Mouse (Mus musculus): ENCODE measurements around the gene Cdc42ep4. TPM values are rescaled to one million over a fixed set of nuclear protein-coding genes. Genes with fewer than 3 reads are reported as not detected.
A peak's percentile ranks its signal among the peaks of the same experiment; 100 is the strongest.

Gene Cdc42ep4
- polyA plus RNA-seq, 1 experiment from 2014 or later = 120 TPM

GRCm38 (mm10) chr11:113768356-113768755, 16.7 kb upstream of the Cdc42ep4 start:
- H3K27me3 ChIP-seq (ENCODE audit: insufficient read depth, poor library complexity, severe bottlenecking) = no peaks in the 10 kb centered on the region
- 75% methylated on average over 3 of the region's 3 CpGs for WGBS
- no peak for DNase-seq (ENCODE audit: low spot score)
- H3K27ac ChIP-seq = no peak overlapping the region
- no peaks in the 10 kb centered on the region for H3K9me3 ChIP-seq
- H3K4me1 ChIP-seq (replicated peaks) = peaks cover 28% of the 10 kb centered on the region
- no peak overlapping the region for H3K4me3 ChIP-seq
- no peaks in the 10 kb centered on the region for H3K36me3 ChIP-seq

DNA sequence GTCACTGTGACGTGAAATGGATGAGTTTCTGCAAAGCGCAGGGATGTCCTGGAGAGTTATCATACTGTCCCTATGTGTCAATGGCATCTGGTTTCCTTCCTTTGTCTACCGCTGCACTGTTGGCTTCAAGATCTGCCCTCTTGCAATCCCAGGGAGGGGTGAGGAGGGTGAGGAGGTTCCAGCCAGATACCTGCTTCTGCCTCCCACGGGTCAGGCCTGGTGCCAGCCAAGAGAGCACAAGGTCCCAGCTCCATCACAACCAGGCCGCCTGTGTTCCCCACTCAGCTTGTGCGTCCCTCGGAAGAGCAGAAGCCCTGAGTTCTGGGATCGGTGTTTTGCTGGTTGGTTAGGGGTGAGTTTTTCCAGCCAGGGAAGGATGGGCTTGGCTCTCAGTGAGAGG, 15.6 kb upstream of the Cdc42ep4 start:
- no peaks in the 10 kb centered on the region for H3K9me3 ChIP-seq
- H3K27ac ChIP-seq = peak overlapping the region; percentile 76
- H3K4me1 ChIP-seq (replicated peaks) = peaks cover 33% of the 10 kb centered on the region
- no peak for DNase-seq (ENCODE audit: low spot score)
- no peak overlapping the region for H3K4me3 ChIP-seq
- H3K36me3 ChIP-seq = no peaks in the 10 kb centered on the region
- WGBS = 71% methylated on average over 8 of the region's 8 CpGs
- H3K27me3 ChIP-seq (ENCODE audit: insufficient read depth, poor library complexity, severe bottlenecking) = no peaks in the 10 kb centered on the region

DNA sequence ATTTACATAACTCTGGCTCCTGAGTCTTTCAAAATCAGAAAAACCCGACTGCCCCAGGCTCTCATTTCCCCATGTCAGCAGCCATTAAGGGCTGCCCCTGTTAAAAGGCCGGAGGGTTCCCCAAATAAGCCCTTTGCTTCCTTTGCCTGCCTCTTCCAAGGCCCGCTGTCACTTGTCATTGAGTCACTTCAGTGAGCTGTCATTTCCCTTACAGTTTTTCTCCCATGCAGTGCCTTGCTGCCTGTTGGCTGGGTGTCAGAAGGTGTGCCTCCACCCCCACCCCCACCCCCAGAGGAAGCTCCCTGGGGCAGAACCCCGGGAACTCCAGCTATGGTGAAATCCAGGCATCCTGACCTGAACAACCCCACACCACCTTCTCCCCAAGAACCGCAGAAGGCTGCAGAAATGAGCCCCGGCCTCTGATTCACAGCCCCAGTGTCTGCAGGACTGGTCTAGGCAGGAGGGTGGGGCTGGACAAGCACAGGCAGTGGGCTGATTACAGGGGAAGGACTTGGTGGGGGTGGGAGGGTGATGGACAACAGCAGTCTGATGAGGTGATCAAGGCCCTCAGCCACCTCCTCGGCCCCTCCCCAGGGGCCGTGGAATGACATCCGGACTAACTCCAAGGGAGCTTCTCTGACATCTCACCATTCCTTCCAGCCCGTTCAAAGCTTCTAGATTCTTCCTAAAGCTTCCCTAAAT, 14.8 kb upstream of the Cdc42ep4 start:
- Histone ChIP-seq H3K9me3 (no peaks in the 10 kb centered on the region), H3K36me3 (no peaks in the 10 kb centered on the region), H3K4me1 (replicated peaks) (peaks cover 36% of the 10 kb centered on the region), H3K4me3 (no peak overlapping the region), H3K27me3 (ENCODE audit: insufficient read depth, poor library complexity, severe bottlenecking) (no peaks in the 10 kb centered on the region), H3K27ac (peak overlapping the region; percentile 76)
- DNase-seq (ENCODE audit: low spot score) = no peak
- WGBS = 52% methylated on average over 10 of the region's 10 CpGs

GRCm38 (mm10) chr11:113764132-113764849, 12.6 kb upstream of the Cdc42ep4 start:
- 94% methylated on average over 6 of the region's 6 CpGs for WGBS
- H3K4me3 ChIP-seq = no peak overlapping the region
- DNase-seq (ENCODE audit: low spot score) = no peak
- H3K27me3 ChIP-seq (ENCODE audit: insufficient read depth, poor library complexity, severe bottlenecking) = no peaks in the 10 kb centered on the region
- H3K36me3 ChIP-seq = no peaks in the 10 kb centered on the region
- no peaks in the 10 kb centered on the region for H3K9me3 ChIP-seq
- peaks cover 40% of the 10 kb centered on the region for H3K4me1 ChIP-seq (replicated peaks)
- no peak overlapping the region; the same call in 1 of the 2 replicates for H3K27ac ChIP-seq

GRCm38 (mm10) chr11:113763449-113763848, 11.8 kb upstream of the Cdc42ep4 start:
- Histone ChIP-seq H3K36me3 (no peaks in the 10 kb centered on the region), H3K9me3 (no peaks in the 10 kb centered on the region), H3K4me1 (replicated peaks) (peaks cover 40% of the 10 kb centered on the region), H3K27me3 (ENCODE audit: insufficient read depth, poor library complexity, severe bottlenecking) (no peaks in the 10 kb centered on the region), H3K4me3 (no peak overlapping the region), H3K27ac (peak overlapping the region; percentile 23; the same call in 1 of the 2 replicates)
- no peak for DNase-seq (ENCODE audit: low spot score)
- WGBS = 10% methylated on average over 5 of the region's 5 CpGs

GRCm38 (mm10) chr11:113762136-113762797, 10.6 kb upstream of the Cdc42ep4 start:
- no peaks in the 10 kb centered on the region for H3K9me3 ChIP-seq
- no peaks in the 10 kb centered on the region for H3K27me3 ChIP-seq (ENCODE audit: insufficient read depth, poor library complexity, severe bottlenecking)
- H3K4me3 ChIP-seq = no peak overlapping the region
- peaks cover 36% of the 10 kb centered on the region for H3K4me1 ChIP-seq (replicated peaks)
- no peak for DNase-seq (ENCODE audit: low spot score)
- H3K27ac ChIP-seq = no peak overlapping the region
- 85% methylated on average over 8 of the region's 8 CpGs for WGBS
- H3K36me3 ChIP-seq = no peaks in the 10 kb centered on the region

DNA sequence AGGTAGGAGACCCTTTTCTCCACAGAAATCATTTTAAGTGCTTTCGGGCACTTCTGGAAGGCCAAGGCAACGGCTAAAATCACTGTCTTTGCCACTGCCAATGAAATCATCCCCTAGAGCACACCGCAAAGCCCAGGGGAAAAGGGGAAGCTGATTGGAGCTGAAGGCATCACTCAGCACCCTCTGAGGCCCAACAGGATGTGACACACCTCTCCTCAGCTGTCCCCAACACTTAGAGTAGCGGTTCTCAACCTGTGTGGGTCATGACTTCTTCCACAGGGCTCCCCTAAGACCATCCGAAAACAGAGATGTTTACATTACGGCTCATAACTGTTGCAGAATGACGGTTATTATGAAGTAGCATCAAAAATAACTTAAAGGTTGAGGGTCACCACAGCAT, 10.0 kb upstream of the Cdc42ep4 start:
- no peak for DNase-seq (ENCODE audit: low spot score)
- H3K27ac ChIP-seq = no peak overlapping the region
- H3K4me1 ChIP-seq (replicated peaks) = peaks cover 29% of the 10 kb centered on the region
- no peaks in the 10 kb centered on the region for H3K36me3 ChIP-seq
- 84% methylated on average over 7 of the region's 7 CpGs for WGBS
- no peaks in the 10 kb centered on the region for H3K9me3 ChIP-seq
- H3K27me3 ChIP-seq (ENCODE audit: insufficient read depth, poor library complexity, severe bottlenecking) = no peaks in the 10 kb centered on the region
- H3K4me3 ChIP-seq = no peak overlapping the region

GRCm38 (mm10) chr11:113760476-113760875, 8.8 kb upstream of the Cdc42ep4 start:
- H3K4me1 ChIP-seq (replicated peaks) = peaks cover 22% of the 10 kb centered on the region
- no peak for DNase-seq (ENCODE audit: low spot score)
- WGBS = 77% methylated on average over 7 of the region's 7 CpGs

GRCm38 (mm10) chr11:113758851-113759250, 7.2 kb upstream of the Cdc42ep4 start:
- H3K4me3 ChIP-seq = no peak overlapping the region
- no peaks in the 10 kb centered on the region for H3K36me3 ChIP-seq
- 93% methylated on average over 5 of the region's 5 CpGs for WGBS
- DNase-seq (ENCODE audit: low spot score) = no peak
- H3K27ac ChIP-seq = no peak overlapping the region
- H3K4me1 ChIP-seq (replicated peaks) = peaks cover 35% of the 10 kb centered on the region
- no peaks in the 10 kb centered on the region for H3K9me3 ChIP-seq
- peaks cover 10% of the 10 kb centered on the region; the same call in 1 of the 2 replicates for H3K27me3 ChIP-seq (ENCODE audit: insufficient read depth, poor library complexity, severe bottlenecking)

More at GRCm38 (mm10) chr11:113760476-113760875, 8.8 kb upstream of the Cdc42ep4 start:
- no peaks in the 10 kb centered on the region for H3K9me3 ChIP-seq
- H3K27ac ChIP-seq = 0 out of 2 replicates have a peak overlapping the region, but pooled peaks have one; percentile 50
- H3K36me3 ChIP-seq = no peaks in the 10 kb centered on the region
- H3K4me3 ChIP-seq = no peak overlapping the region
- 0 out of 2 replicates have a peak, but pooled peaks cover 2% of the 10 kb centered on the region for H3K27me3 ChIP-seq (ENCODE audit: insufficient read depth, poor library complexity, severe bottlenecking)

DNA sequence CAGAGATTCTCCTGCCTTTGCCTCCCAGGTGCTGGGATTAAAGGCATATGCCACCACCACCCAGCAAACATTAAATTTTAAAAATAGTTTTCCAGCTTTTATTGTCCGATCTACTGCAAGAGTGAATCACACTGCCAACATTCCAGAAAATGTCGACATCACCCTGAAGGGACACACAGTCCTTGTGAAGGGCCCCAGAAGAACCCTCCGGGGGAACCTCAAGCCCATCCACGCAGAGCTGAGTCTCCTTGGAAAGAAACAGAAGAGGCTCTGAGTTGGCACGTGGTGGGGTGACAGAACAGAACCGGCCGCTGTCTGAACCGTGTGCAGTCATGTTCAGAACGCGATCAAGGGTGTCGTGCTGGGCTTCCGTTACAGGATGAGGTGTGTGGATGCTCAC, 4.9 kb upstream of the Cdc42ep4 start:
- Histone ChIP-seq H3K36me3 (no peaks in the 10 kb centered on the region), H3K9me3 (no peaks in the 10 kb centered on the region), H3K27me3 (ENCODE audit: insufficient read depth, poor library complexity, severe bottlenecking) (peaks cover 12% of the 10 kb centered on the region; the same call in 1 of the 2 replicates), H3K27ac (no peak overlapping the region), H3K4me1 (replicated peaks) (peaks cover 33% of the 10 kb centered on the region), H3K4me3 (no peak overlapping the region)
- no peak for DNase-seq (ENCODE audit: low spot score)
- 95% methylated on average over 12 of the region's 12 CpGs for WGBS

DNA sequence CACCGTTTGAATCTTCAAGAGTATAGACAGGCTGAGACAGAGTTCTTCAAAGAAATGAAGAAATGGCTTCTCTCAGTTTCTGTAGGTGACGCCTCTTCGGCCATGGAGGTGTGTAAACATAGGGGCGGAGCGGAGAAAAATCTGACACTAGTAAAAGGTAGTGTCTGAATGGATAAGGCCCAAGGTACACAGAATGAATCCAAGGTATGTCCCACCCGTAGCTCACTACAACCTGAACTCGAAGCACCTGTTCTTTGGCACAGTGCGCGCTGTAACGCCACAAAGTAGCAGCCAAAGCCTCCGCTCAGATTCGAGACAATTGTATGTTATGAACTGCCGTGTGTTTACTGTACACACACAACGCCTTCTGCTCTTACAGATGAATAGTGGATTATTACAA, 4.2 kb upstream of the Cdc42ep4 start:
- H3K4me3 ChIP-seq = no peak overlapping the region
- peaks cover 37% of the 10 kb centered on the region for H3K4me1 ChIP-seq (replicated peaks)
- no peaks in the 10 kb centered on the region for H3K9me3 ChIP-seq
- 90% methylated on average over 14 of the region's 14 CpGs for WGBS
- no peak for DNase-seq (ENCODE audit: low spot score)
- H3K27me3 ChIP-seq (ENCODE audit: insufficient read depth, poor library complexity, severe bottlenecking) = peaks cover 12% of the 10 kb centered on the region; the same call in 1 of the 2 replicates
- H3K36me3 ChIP-seq = no peaks in the 10 kb centered on the region
- no peak overlapping the region for H3K27ac ChIP-seq

- peaks cover 43% of the 10 kb centered on the region for H3K4me1 ChIP-seq (replicated peaks)
- H3K9me3 ChIP-seq = no peaks in the 10 kb centered on the region
- H3K4me3 ChIP-seq = no peak overlapping the region
- 33% methylated on average over 9 of the region's 9 CpGs for WGBS
- no peaks in the 10 kb centered on the region for H3K36me3 ChIP-seq
- H3K27me3 ChIP-seq (ENCODE audit: insufficient read depth, poor library complexity, severe bottlenecking) = peaks cover 12% of the 10 kb centered on the region; the same call in 1 of the 2 replicates
- DNase-seq (ENCODE audit: low spot score) = no peak
- H3K27ac ChIP-seq = 0 out of 2 replicates have a peak overlapping the region, but pooled peaks have one; percentile 30
Observed at GRCm38 (mm10) chr11:113754845-113755244, 3.2 kb upstream of the Cdc42ep4 start.

All from hindbrain, embryonic 10.5 days (tissue).